Mouse (Mus musculus) MEL (cell line): ENCODE measurements around the gene Ccdc32.

Source experiments
- CTCF ChIP-seq, 3 experiments: IDR thresholded peaks in 2 of 3; conservative IDR thresholded peaks in 1 of 3; 2 replicates each; pipeline ENCODE4 v1.5.1; 2011 to 2012; ENCODE audit warnings: low read length in 3 of 3, low read depth in 2 of 3, mild to moderate bottlenecking in 2 of 3, improper control_type of control experiment in 1 of 3, inconsistent platforms in 1 of 3, mixed read lengths in 1 of 3, moderate library complexity in 1 of 3; ENCODE audit not compliant: control insufficient read depth in 1 of 3, insufficient read depth in 1 of 3, poor library complexity in 1 of 3, severe bottlenecking in 1 of 3
- MAX ChIP-seq: IDR thresholded peaks from 2 replicates; pipeline ENCODE4 v1.6.1; 2011; ENCODE audit warnings: low read length, improper control_type of control experiment
- POLR2A ChIP-seq, 2 experiments: IDR thresholded peaks; 2 replicates each; pipeline ENCODE4 v1.6.1; 2011 to 2012; ENCODE audit warnings: low read length in 2 of 2, mild to moderate bottlenecking in 2 of 2, control low read depth in 1 of 2, improper control_type of control experiment in 1 of 2, low read depth in 1 of 2, moderate library complexity in 1 of 2; ENCODE audit not compliant: control insufficient read depth in 1 of 2, insufficient read depth in 1 of 2, poor library complexity in 1 of 2
- UBTF ChIP-seq: IDR thresholded peaks from 2 replicates; pipeline ENCODE4 v1.6.1; 2012; ENCODE audit warnings: low read depth, mild to moderate bottlenecking, inconsistent platforms, low read length, improper control_type of control experiment, moderate library complexity, borderline replicate concordance; ENCODE audit not compliant: insufficient read depth

- TF ChIP-seq UBTF: no peak
- no peak for TF ChIP-seq POLR2A (IDR thresholded peaks at IDR 0.05; ENCODE audit: control insufficient read depth in 1 of 2, insufficient read depth in 1 of 2, low read depth in 1 of 2, low read length in 2 of 2, poor library complexity in 1 of 2)
- TF ChIP-seq CTCF (IDR thresholded peaks at IDR 0.05 in 2 of 3, conservative IDR thresholded peaks at IDR 0.05 in 1 of 3; ENCODE audit: control insufficient read depth in 1 of 3, insufficient read depth in 1 of 3, low read depth in 2 of 3, low read length in 3 of 3, poor library complexity in 1 of 3, severe bottlenecking in 1 of 3): no peak
- TF ChIP-seq MAX: no peak
These were observed 22.3 kb downstream of the Ccdc32 start for GRCm38 (mm10) chr2:119006886-119007285.
